Mouse (Mus musculus): Measurements from ENCODE around the gene Fbxo6. TPM values are rescaled to one million over a fixed set of nuclear protein-coding genes. Genes with fewer than 3 reads are reported as not detected.
"Not testable (repeated sequence)": the region's sequence is repeated elsewhere in the genome, so short reads cannot be mapped to it uniquely, and the experiment has no call there.

Gene Fbxo6
- polyA plus RNA-seq, 1 experiment from 2014 or later = 22.9 TPM

DNA sequence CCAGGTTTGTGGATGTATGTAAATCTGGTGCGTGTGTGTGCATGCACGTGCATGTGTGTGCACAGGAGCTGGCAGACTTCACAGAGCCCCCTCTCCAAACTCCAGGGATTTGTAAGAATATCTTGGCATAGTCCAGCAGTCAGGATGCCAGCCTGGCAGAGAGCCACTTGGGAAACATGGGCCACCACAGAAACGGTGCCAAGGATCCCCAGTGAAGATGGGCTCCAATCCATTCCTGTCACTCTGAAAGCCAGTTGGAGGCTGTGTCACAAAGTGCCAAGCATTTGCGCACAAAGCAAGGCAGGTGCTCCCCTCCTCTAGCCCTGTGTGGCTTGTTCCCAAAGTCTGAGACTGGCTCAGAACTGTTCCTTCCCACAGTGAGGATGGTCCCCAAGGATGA, 30.6 kb downstream of the Fbxo6 start:
- Histone ChIP-seq H3K9ac (ENCODE audit: low read depth, low read length) (no peak overlapping the region), H3K36me3 (ENCODE audit: control insufficient read depth, insufficient read depth, low read length) (no peaks in the 10 kb centered on the region), H3K9me3 (ENCODE audit: control insufficient read depth, low read length) (no peaks in the 10 kb centered on the region), H3K4me1 (ENCODE audit: control insufficient read depth, insufficient read depth, low read depth, low read length) (peaks cover 23% of the 10 kb centered on the region), H3K27me3 (replicated peaks; ENCODE audit: control insufficient read depth, insufficient read depth, low read length) (no peaks in the 10 kb centered on the region), H3K4me3 (ENCODE audit: low read length) (no peak overlapping the region), H3K27ac (ENCODE audit: low read depth, low read length) (peak overlapping the region; percentile 80), H3K4me2 (ENCODE audit: low read length) (no peak overlapping the region)
- WGBS = 48% methylated on average over 4 of the region's 4 CpGs
- ATAC-seq = peak; percentile 77

GRCm38 (mm10) chr4:148120555-148120954, 31.4 kb downstream of the Fbxo6 start:
- Histone ChIP-seq H3K4me3 (ENCODE audit: low read length) (no peak overlapping the region), H3K27ac (ENCODE audit: low read depth, low read length) (peak overlapping the region; percentile 73), H3K27me3 (replicated peaks; ENCODE audit: control insufficient read depth, insufficient read depth, low read length) (no peaks in the 10 kb centered on the region), H3K9ac (ENCODE audit: low read depth, low read length) (no peak overlapping the region), H3K4me1 (ENCODE audit: control insufficient read depth, insufficient read depth, low read depth, low read length) (peaks cover 24% of the 10 kb centered on the region), H3K4me2 (ENCODE audit: low read length) (no peak overlapping the region), H3K9me3 (ENCODE audit: control insufficient read depth, low read length) (no peaks in the 10 kb centered on the region), H3K36me3 (ENCODE audit: control insufficient read depth, insufficient read depth, low read length) (no peaks in the 10 kb centered on the region)
- no peak for ATAC-seq
- 60% methylated on average over 9 of the region's 9 CpGs for WGBS

DNA sequence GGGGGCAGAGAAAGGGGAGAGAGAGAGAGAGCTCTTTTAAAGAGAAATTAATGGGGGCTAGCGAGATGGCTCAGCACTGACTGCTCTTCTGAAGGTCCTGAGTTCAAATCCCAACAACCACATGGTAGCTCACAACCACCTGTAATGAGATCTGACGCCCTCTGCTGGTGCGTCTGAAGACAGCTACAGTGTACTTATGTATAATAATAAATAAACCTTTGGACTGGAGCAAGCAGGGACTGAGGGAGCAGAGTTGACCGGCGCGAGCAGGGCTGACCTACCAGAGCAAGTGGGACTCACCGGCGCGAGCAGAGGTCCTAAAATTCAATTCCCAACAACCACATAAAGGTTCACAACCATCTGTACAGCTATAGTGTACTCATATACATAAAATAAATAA, 32.4 kb downstream of the Fbxo6 start:
- H3K9ac ChIP-seq (ENCODE audit: low read depth, low read length); H3K27ac ChIP-seq (ENCODE audit: low read depth, low read length); H3K27me3 ChIP-seq (replicated peaks; ENCODE audit: control insufficient read depth, insufficient read depth, low read length); H3K36me3 ChIP-seq (ENCODE audit: control insufficient read depth, insufficient read depth, low read length); H3K4me2 ChIP-seq (ENCODE audit: low read length); H3K4me3 ChIP-seq (ENCODE audit: low read length); ATAC-seq; H3K9me3 ChIP-seq (ENCODE audit: control insufficient read depth, low read length): not testable (repeated sequence)
- WGBS = 88% methylated on average over 9 of the region's 9 CpGs
- H3K4me1 ChIP-seq (ENCODE audit: control insufficient read depth, insufficient read depth, low read depth, low read length) = peaks cover 31% of the 10 kb centered on the region

- no peak overlapping the region for H3K9ac ChIP-seq (ENCODE audit: low read depth, low read length)
- H3K9me3 ChIP-seq (ENCODE audit: control insufficient read depth, low read length) = no peaks in the 10 kb centered on the region
- H3K27ac ChIP-seq (ENCODE audit: low read depth, low read length) = no peak overlapping the region
- H3K27me3 ChIP-seq (replicated peaks; ENCODE audit: control insufficient read depth, insufficient read depth, low read length) = no peaks in the 10 kb centered on the region
- H3K4me2 ChIP-seq (ENCODE audit: low read length) = no peak overlapping the region
- no peak for ATAC-seq
- peaks cover under 1% of the 10 kb centered on the region; the same call in 1 of the 2 replicates for H3K36me3 ChIP-seq (ENCODE audit: control insufficient read depth, insufficient read depth, low read length)
- H3K4me3 ChIP-seq (ENCODE audit: low read length) = no peak overlapping the region
- H3K4me1 ChIP-seq (ENCODE audit: control insufficient read depth, insufficient read depth, low read depth, low read length) = peaks cover 19% of the 10 kb centered on the region
- WGBS = 78% methylated on average over 4 of the region's 4 CpGs
These were observed 34.5 kb downstream of the Fbxo6 start for GRCm38 (mm10) chr4:148117392-148117791.

GRCm38 (mm10) chr4:148116657-148117056, 35.3 kb downstream of the Fbxo6 start:
- Histone ChIP-seq H3K36me3 (ENCODE audit: control insufficient read depth, insufficient read depth, low read length) (peaks cover 4% of the 10 kb centered on the region; the same call in 1 of the 2 replicates), H3K27ac (ENCODE audit: low read depth, low read length) (no peak overlapping the region), H3K4me3 (ENCODE audit: low read length) (no peak overlapping the region), H3K9ac (ENCODE audit: low read depth, low read length) (no peak overlapping the region), H3K4me2 (ENCODE audit: low read length) (no peak overlapping the region), H3K9me3 (ENCODE audit: control insufficient read depth, low read length) (no peaks in the 10 kb centered on the region), H3K27me3 (replicated peaks; ENCODE audit: control insufficient read depth, insufficient read depth, low read length) (no peaks in the 10 kb centered on the region), H3K4me1 (ENCODE audit: control insufficient read depth, insufficient read depth, low read depth, low read length) (peaks cover 14% of the 10 kb centered on the region)
- WGBS = 76% methylated on average over 4 of the region's 4 CpGs
- ATAC-seq = no peak

GRCm38 (mm10) chr4:148115467-148115866, 36.5 kb downstream of the Fbxo6 start:
- WGBS = 7% methylated on average over 15 of the region's 15 CpGs
- Histone ChIP-seq H3K4me3 (ENCODE audit: low read length) (no peak overlapping the region), H3K4me1 (ENCODE audit: control insufficient read depth, insufficient read depth, low read depth, low read length) (peaks cover 9% of the 10 kb centered on the region), H3K27me3 (replicated peaks; ENCODE audit: control insufficient read depth, insufficient read depth, low read length) (no peaks in the 10 kb centered on the region), H3K9ac (ENCODE audit: low read depth, low read length) (peak overlapping the region; percentile 51), H3K36me3 (ENCODE audit: control insufficient read depth, insufficient read depth, low read length) (peaks cover 4% of the 10 kb centered on the region; the same call in 1 of the 2 replicates), H3K9me3 (ENCODE audit: control insufficient read depth, low read length) (no peaks in the 10 kb centered on the region), H3K27ac (ENCODE audit: low read depth, low read length) (peak overlapping the region; percentile 73; the same call in 1 of the 2 replicates), H3K4me2 (ENCODE audit: low read length) (no peak overlapping the region)
- ATAC-seq = peak; percentile 4; the same call in 1 of the 2 replicates

- H3K4me1 ChIP-seq (ENCODE audit: control insufficient read depth, insufficient read depth, low read depth, low read length) = peaks cover 9% of the 10 kb centered on the region
- no peaks in the 10 kb centered on the region for H3K27me3 ChIP-seq (replicated peaks; ENCODE audit: control insufficient read depth, insufficient read depth, low read length)
- H3K4me2 ChIP-seq (ENCODE audit: low read length) = peak overlapping the region; percentile 20; the same call in 1 of the 2 replicates
- peak overlapping the region; percentile 41; the same call in 1 of the 2 replicates for H3K9ac ChIP-seq (ENCODE audit: low read depth, low read length)
- peak; percentile 77 for ATAC-seq
- WGBS = 4% methylated on average over 15 of the region's 15 CpGs
- no peak overlapping the region; the same call in 1 of the 2 replicates for H3K4me3 ChIP-seq (ENCODE audit: low read length)
- H3K27ac ChIP-seq (ENCODE audit: low read depth, low read length) = peak overlapping the region; percentile 73
- H3K36me3 ChIP-seq (ENCODE audit: control insufficient read depth, insufficient read depth, low read length) = peaks cover 4% of the 10 kb centered on the region; the same call in 1 of the 2 replicates
- no peaks in the 10 kb centered on the region for H3K9me3 ChIP-seq (ENCODE audit: control insufficient read depth, low read length)
These were observed 37.1 kb downstream of the Fbxo6 start for GRCm38 (mm10) chr4:148114758-148115391.

DNA sequence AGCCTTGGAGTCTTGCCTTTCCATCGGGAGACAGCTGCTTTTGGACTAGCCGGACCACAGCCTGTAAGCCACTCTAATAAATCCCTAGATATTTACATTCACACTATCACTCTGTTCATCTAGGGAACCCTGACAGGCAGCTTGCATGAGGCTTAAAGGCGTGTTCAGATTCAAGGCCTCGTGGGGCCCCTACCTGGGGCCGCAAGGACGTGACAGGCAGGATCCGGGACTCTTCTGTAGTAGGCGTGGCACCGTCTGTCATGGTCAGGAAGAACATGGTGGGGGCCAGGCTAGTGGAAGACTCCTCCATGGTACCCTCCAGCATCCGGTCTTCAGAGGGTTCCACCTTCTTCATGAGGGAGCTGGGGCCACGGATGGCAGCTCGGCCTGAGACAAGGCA, 39.4 kb downstream of the Fbxo6 start:
- Histone ChIP-seq H3K4me1 (ENCODE audit: control insufficient read depth, insufficient read depth, low read depth, low read length) (peaks cover 9% of the 10 kb centered on the region), H3K4me2 (ENCODE audit: low read length) (no peak overlapping the region), H3K4me3 (ENCODE audit: low read length) (no peak overlapping the region), H3K27me3 (replicated peaks; ENCODE audit: control insufficient read depth, insufficient read depth, low read length) (no peaks in the 10 kb centered on the region), H3K9me3 (ENCODE audit: control insufficient read depth, low read length) (no peaks in the 10 kb centered on the region), H3K36me3 (ENCODE audit: control insufficient read depth, insufficient read depth, low read length) (peaks cover 4% of the 10 kb centered on the region; the same call in 1 of the 2 replicates), H3K27ac (ENCODE audit: low read depth, low read length) (no peak overlapping the region), H3K9ac (ENCODE audit: low read depth, low read length) (no peak overlapping the region)
- WGBS = 85% methylated on average over 12 of the region's 12 CpGs
- ATAC-seq = no peak

DNA sequence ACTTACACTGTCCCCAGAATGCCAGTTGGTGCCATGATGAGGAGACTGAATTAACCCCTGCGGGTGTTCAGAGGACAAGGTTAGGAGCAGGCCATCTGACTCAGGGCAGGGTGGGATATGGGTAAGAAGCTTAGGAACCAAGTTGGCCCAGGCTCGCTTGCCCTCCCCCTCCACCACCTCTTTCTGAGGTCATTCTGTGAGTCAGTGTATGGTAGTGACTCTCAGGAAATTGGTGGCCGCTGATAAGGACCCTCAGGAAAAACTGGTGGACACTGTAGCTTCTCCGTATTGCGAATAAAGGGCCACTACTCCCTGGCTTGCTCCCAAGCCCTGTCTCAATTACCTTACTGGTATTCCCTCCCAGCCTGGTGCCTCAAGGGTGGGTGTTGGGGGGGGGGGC, 42.7 kb downstream of the Fbxo6 start:
- Histone ChIP-seq H3K27me3 (replicated peaks; ENCODE audit: control insufficient read depth, insufficient read depth, low read length) (no peaks in the 10 kb centered on the region), H3K4me2 (ENCODE audit: low read length) (no peak overlapping the region), H3K9me3 (ENCODE audit: control insufficient read depth, low read length) (no peaks in the 10 kb centered on the region), H3K4me1 (ENCODE audit: control insufficient read depth, insufficient read depth, low read depth, low read length) (no peaks in the 10 kb centered on the region), H3K4me3 (ENCODE audit: low read length) (no peak overlapping the region), H3K36me3 (ENCODE audit: control insufficient read depth, insufficient read depth, low read length) (peaks cover 4% of the 10 kb centered on the region; the same call in 1 of the 2 replicates), H3K9ac (ENCODE audit: low read depth, low read length) (no peak overlapping the region), H3K27ac (ENCODE audit: low read depth, low read length) (no peak overlapping the region)
- 82% methylated on average over 5 of the region's 5 CpGs for WGBS
- ATAC-seq = no peak
